Mouse (Mus musculus) lung, adult 2 months (tissue): Measurements from ENCODE around the gene RPS10-NUDT3. TPM values are rescaled to one million over a fixed set of nuclear protein-coding genes. Genes with fewer than 3 reads are reported as not detected.

Experiments
- DNase-seq: peaks from one replicate; pipeline ENCODE4 v3.0.0; 2022
- H3K4me1 ChIP-seq: fragments of 200-500 bp; 2 replicates; pipeline ENCODE4 v1.6.1; 2011; ENCODE audit warnings: low read length; ENCODE audit not compliant: control insufficient read depth, insufficient read depth
- H3K4me3 ChIP-seq: fragments of 200-500 bp; replicated peaks from 2 replicates; pipeline ENCODE3; 2011; ENCODE audit warnings: low read depth, mild to moderate bottlenecking, control low read depth, low read length; ENCODE audit errors: extremely low read depth
- CTCF ChIP-seq: fragments of 200-500 bp; IDR thresholded peaks from 2 replicates; pipeline ENCODE4 v1.5.1; 2011; ENCODE audit warnings: mild to moderate bottlenecking, low read length, control low read depth; ENCODE audit not compliant: insufficient read depth
- POLR2A ChIP-seq: fragments of 200-500 bp; IDR thresholded peaks from 2 replicates; pipeline ENCODE4 v1.6.1; 2011; ENCODE audit warnings: low read depth, mild to moderate bottlenecking, control low read depth, low read length, borderline replicate concordance; ENCODE audit errors: extremely low read depth
- WGBS: fragments of 180-500 bp; shearing (Covaris S2); methylation state at CpG from one replicate; pipeline ENCODE4 v1.1.7; 2018; 5-methylcytosine and 5-hydroxymethylcytosine counted together
- polyA plus RNA-seq: library from polyadenylated mRNA; depleted of rRNA; stranded (reverse); fragments of >200 nt; gene quantifications from 2 replicates; pipeline ENCODE4 v1.2.3, GENCODE M21; 2012

Gene RPS10-NUDT3
- polyA plus RNA-seq, 1 experiment: not detected

- TF ChIP-seq CTCF (no peak), POLR2A (no peak)
- WGBS: 70% methylated on average over 12 of the region's 12 CpGs
- Histone ChIP-seq H3K4me1 (peaks cover 9% of the 10 kb centered on the region), H3K4me3 (no peak overlapping the region)
- no peak for DNase-seq
These were observed 43.0 kb downstream of the RPS10-NUDT3 start for GRCm38 (mm10) chr17:27591826-27592564.

- DNase-seq: no peak
- Histone ChIP-seq H3K4me3 (no peak overlapping the region), H3K4me1 (no peaks in the 10 kb centered on the region; the same call in 1 of the 2 replicates)
- WGBS: 70% methylated on average over 8 of the region's 8 CpGs
- TF ChIP-seq CTCF: no peak
- no peak for TF ChIP-seq POLR2A
These were observed 46.8 kb downstream of the RPS10-NUDT3 start for GRCm38 (mm10) chr17:27588231-27588630.

- TF ChIP-seq CTCF: no peak
- no peak for TF ChIP-seq POLR2A
- no peak for DNase-seq
- 64% methylated on average over 12 of the region's 12 CpGs for WGBS
- no peaks in the 10 kb centered on the region; the same call in 1 of the 2 replicates for H3K4me1 ChIP-seq
- no peak overlapping the region for H3K4me3 ChIP-seq
These were observed 47.8 kb downstream of the RPS10-NUDT3 start for GRCm38 (mm10) chr17:27587252-27587651.

GRCm38 (mm10) chr17:27586661-27587060, 48.4 kb downstream of the RPS10-NUDT3 start:
- H3K4me3 ChIP-seq: no peak overlapping the region
- no peaks in the 10 kb centered on the region; the same call in 1 of the 2 replicates for H3K4me1 ChIP-seq
- 62% methylated on average over 9 of the region's 9 CpGs for WGBS
- no peak for DNase-seq
- TF ChIP-seq CTCF: no peak
- TF ChIP-seq POLR2A: no peak

GRCm38 (mm10) chr17:27583185-27583894, 51.7 kb downstream of the RPS10-NUDT3 start:
- 82% methylated on average over 13 of the region's 13 CpGs for WGBS
- TF ChIP-seq POLR2A: no peak
- no peak for TF ChIP-seq CTCF
- no peak overlapping the region for H3K4me3 ChIP-seq
- H3K4me1 ChIP-seq: no peaks in the 10 kb centered on the region; the same call in 1 of the 2 replicates
- no peak for DNase-seq

GRCm38 (mm10) chr17:27580392-27581068, 54.5 kb downstream of the RPS10-NUDT3 start:
- 70% methylated on average over 20 of the region's 20 CpGs for WGBS
- Histone ChIP-seq H3K4me1 (no peaks in the 10 kb centered on the region), H3K4me3 (no peak overlapping the region)
- TF ChIP-seq CTCF: no peak
- no peak for TF ChIP-seq POLR2A
- no peak for DNase-seq

GRCm38 (mm10) chr17:27579816-27580215, 55.2 kb downstream of the RPS10-NUDT3 start:
- TF ChIP-seq POLR2A (no peak), CTCF (no peak)
- DNase-seq: no peak
- no peak overlapping the region for H3K4me3 ChIP-seq
- 94% methylated on average over 8 of the region's 8 CpGs for WGBS
- 0 out of 2 replicates have a peak, but pooled peaks cover 2% of the 10 kb centered on the region for H3K4me1 ChIP-seq

GRCm38 (mm10) chr17:27578487-27578886, 56.5 kb downstream of the RPS10-NUDT3 start:
- no peak for TF ChIP-seq CTCF
- no peak overlapping the region for H3K4me3 ChIP-seq
- DNase-seq: no peak
- H3K4me1 ChIP-seq: 0 out of 2 replicates have a peak, but pooled peaks cover 2% of the 10 kb centered on the region
- 90% methylated on average over 10 of the region's 10 CpGs for WGBS

GRCm38 (mm10) chr17:27577468-27577867, 57.6 kb downstream of the RPS10-NUDT3 start:
- TF ChIP-seq POLR2A (no peak), CTCF (0 out of 2 replicates have a peak, but pooled peaks have one; percentile 6)
- WGBS: 57% methylated on average over 6 of the region's 6 CpGs
- Histone ChIP-seq H3K4me3 (no peak overlapping the region), H3K4me1 (0 out of 2 replicates have a peak, but pooled peaks cover 2% of the 10 kb centered on the region)
- DNase-seq: no peak
